Mouse (Mus musculus): ENCODE data around the gene Gm17509. TPM values are rescaled to one million over a fixed set of nuclear protein-coding genes. Genes with fewer than 3 reads are reported as not detected.
"Not testable (repeated sequence)": the region's sequence is repeated elsewhere in the genome, so short reads cannot be mapped to it uniquely, and the experiment has no call there.

The Gm17509 gene
- polyA plus RNA-seq, 1 experiment: not detected

DNA sequence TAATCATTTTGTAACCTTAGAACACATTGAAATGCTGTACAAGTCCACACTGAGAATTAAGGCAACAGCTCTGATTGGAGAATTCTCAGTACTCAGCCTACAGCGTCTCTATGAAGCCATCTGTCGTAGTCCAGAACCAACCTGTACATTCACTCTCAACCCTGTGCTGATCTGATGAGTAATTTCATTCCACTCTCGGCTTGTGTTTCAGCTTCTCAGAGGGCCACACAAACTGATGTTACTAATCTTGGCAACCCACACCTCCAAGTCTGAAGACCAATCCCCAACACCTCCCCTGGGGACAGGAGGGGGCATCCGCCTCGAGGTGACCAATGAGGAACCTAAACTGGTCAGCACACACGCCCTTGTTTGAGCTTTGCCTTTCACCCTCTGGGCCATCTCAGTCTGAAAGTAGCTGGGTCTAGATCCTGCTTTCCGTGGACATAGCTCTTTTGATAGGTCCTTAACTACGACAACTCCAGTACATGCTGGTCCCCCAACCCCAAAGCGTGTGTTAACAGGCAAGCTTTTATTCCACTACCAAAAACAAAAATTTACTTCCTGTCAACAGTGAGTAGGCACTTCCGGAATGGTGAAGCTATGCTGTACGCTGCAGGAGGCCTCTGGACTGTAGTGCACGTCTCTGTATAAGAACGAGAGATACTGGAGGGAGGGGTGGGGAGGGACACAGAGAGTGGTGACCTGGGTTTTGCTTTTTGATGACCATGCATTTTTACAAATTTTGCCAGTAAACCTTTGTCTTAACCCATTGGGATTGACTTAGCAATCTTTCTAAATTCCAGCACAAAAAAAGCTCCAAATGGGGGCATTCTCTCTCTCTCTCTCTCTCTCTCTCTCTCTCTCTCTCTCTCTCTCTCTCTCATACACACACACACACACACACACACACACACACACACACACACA lies 25.0 kb downstream of the Gm17509 start:
- no peak overlapping the region for H3K27ac ChIP-seq (ENCODE audit: insufficient read depth, low read depth, low read length)
- no peak for TF ChIP-seq POLR2A (IDR thresholded peaks at IDR 0.05; ENCODE audit: low read depth, low read length)
- no peak for TF ChIP-seq CTCF (IDR thresholded peaks at IDR 0.05; ENCODE audit: extremely low read depth, insufficient read length, insufficient replicate concordance, low read depth, low read length)
- H3K36me3 ChIP-seq (ENCODE audit: control insufficient read depth, insufficient read depth, low read length): no peaks in the 10 kb centered on the region
- no peak overlapping the region for H3K4me3 ChIP-seq (ENCODE audit: low read depth, low read length)
- 69% methylated on average over 13 of the region's 13 CpGs for WGBS
- no peaks in the 10 kb centered on the region; the same call in 1 of the 2 replicates for H3K4me1 ChIP-seq (ENCODE audit: control insufficient read depth, insufficient read depth, insufficient read length, low read length)
- no peaks in the 10 kb centered on the region for H3K27me3 ChIP-seq (ENCODE audit: control insufficient read depth, insufficient read depth, low read length)

DNA sequence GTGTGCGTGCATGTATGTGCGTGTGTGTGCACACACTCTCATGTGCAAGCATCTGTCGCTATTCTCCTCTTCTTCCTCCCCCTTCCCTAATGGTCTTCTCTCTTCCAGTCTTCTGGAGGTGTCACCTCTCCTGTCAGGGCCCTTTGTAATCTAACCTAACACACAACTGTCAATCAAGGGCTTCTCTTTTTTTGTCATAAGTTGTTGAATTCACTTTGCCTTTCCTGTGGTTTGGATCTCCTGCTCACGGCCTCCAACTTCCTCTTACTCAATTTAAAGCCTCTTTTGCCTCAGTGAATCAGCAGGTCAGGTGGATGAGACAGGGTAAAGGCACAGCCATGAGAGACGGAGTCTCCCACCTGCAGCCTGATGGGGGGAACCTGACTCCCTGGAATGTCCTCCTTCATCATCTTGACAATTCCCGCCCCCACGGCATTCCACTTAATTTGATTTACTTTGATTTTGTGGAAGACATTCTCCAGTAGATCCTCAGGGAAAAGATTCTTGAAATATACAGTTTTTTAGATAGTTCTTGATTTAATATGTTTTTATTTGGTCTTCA lies 27.4 kb downstream of the Gm17509 start:
- WGBS: 66% methylated on average over 7 of the region's 7 CpGs
- Histone ChIP-seq H3K4me3 (ENCODE audit: low read depth, low read length) (no peak overlapping the region), H3K36me3 (ENCODE audit: control insufficient read depth, insufficient read depth, low read length) (no peaks in the 10 kb centered on the region), H3K27me3 (ENCODE audit: control insufficient read depth, insufficient read depth, low read length) (no peaks in the 10 kb centered on the region), H3K27ac (ENCODE audit: insufficient read depth, low read depth, low read length) (no peak overlapping the region), H3K4me1 (ENCODE audit: control insufficient read depth, insufficient read depth, insufficient read length, low read length) (no peaks in the 10 kb centered on the region; the same call in 1 of the 2 replicates)
- no peak for TF ChIP-seq POLR2A (IDR thresholded peaks at IDR 0.05; ENCODE audit: low read depth, low read length)
- TF ChIP-seq CTCF (IDR thresholded peaks at IDR 0.05; ENCODE audit: extremely low read depth, insufficient read length, insufficient replicate concordance, low read depth, low read length): no peak

DNA sequence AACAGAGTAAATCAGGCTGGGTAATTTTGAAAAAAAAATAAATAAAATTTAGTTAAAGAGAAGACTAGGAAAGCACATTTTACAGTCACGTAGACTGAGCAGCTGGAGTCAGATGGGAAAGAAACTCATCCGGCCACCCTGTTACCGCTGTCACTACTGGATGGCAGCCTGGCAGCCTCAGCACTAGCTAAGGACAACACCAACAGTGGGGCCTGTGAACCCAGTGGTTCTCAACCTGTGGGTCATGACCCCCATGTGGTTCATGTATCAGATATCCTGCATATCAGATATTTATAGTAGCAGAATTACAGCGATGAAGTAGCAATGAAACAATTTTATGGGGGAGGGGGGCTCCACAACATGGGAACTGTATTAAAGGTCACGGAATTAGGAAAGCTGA lies 28.7 kb downstream of the Gm17509 start:
- no peak for TF ChIP-seq CTCF (IDR thresholded peaks at IDR 0.05; ENCODE audit: extremely low read depth, insufficient read length, insufficient replicate concordance, low read depth, low read length)
- TF ChIP-seq POLR2A (IDR thresholded peaks at IDR 0.05; ENCODE audit: low read depth, low read length): no peak
- H3K4me1 ChIP-seq (ENCODE audit: control insufficient read depth, insufficient read depth, insufficient read length, low read length): no peaks in the 10 kb centered on the region; the same call in 1 of the 2 replicates
- H3K27ac ChIP-seq (ENCODE audit: insufficient read depth, low read depth, low read length): no peak overlapping the region
- no peaks in the 10 kb centered on the region for H3K36me3 ChIP-seq (ENCODE audit: control insufficient read depth, insufficient read depth, low read length)
- H3K27me3 ChIP-seq (ENCODE audit: control insufficient read depth, insufficient read depth, low read length): no peaks in the 10 kb centered on the region
- no peak overlapping the region for H3K4me3 ChIP-seq (ENCODE audit: low read depth, low read length)
- WGBS: 85% methylated on average over 5 of the region's 5 CpGs

DNA sequence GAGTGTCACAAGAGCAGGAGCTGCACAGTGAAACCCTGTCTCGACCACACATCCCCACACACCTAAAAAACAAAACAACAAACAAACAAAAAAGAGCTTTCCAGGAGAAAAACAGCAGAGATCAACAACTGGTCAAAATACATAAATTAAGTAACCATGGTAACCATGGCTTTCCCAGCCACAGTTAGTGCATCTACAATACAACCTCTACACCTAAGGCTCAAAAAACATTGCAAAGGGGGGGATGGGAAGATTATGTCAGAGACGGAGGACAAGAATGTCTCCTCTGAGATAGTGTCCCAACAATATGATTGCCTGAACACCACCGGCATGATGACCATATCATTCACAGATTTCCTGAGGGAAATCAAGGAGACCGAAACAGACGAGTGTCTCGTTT lies 35.5 kb downstream of the Gm17509 start:
- Histone ChIP-seq H3K36me3 (ENCODE audit: control insufficient read depth, insufficient read depth, low read length) (no peaks in the 10 kb centered on the region), H3K4me1 (ENCODE audit: control insufficient read depth, insufficient read depth, insufficient read length, low read length) (no peaks in the 10 kb centered on the region), H3K27ac (ENCODE audit: insufficient read depth, low read depth, low read length) (no peak overlapping the region), H3K27me3 (ENCODE audit: control insufficient read depth, insufficient read depth, low read length) (no peaks in the 10 kb centered on the region), H3K4me3 (ENCODE audit: low read depth, low read length) (no peak overlapping the region)
- TF ChIP-seq CTCF (IDR thresholded peaks at IDR 0.05; ENCODE audit: extremely low read depth, insufficient read length, insufficient replicate concordance, low read depth, low read length) (no peak), POLR2A (IDR thresholded peaks at IDR 0.05; ENCODE audit: low read depth, low read length) (no peak)
- WGBS: 77% methylated on average over 6 of the region's 6 CpGs

DNA sequence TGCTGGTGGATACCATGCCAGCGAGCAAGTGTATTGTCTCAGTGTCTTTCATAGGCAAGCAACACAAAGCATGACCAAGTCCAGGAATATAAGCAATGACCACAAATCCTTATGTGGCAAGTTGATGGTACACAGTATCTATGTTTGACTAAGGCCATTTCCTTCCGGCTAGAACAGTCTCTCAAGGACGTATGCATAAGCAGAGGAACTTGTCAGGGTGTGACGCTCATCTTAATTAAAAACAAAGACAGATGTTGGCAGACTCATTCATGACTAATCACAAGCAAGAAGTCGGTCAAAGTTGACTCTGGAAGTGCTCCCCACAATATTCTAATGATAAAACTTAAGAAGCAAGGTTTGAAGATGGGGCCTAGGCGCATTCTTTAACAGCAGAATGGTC lies 37.6 kb downstream of the Gm17509 start:
- Histone ChIP-seq H3K27me3 (ENCODE audit: control insufficient read depth, insufficient read depth, low read length) (no peaks in the 10 kb centered on the region), H3K36me3 (ENCODE audit: control insufficient read depth, insufficient read depth, low read length) (no peaks in the 10 kb centered on the region), H3K4me3 (ENCODE audit: low read depth, low read length) (no peak overlapping the region), H3K4me1 (ENCODE audit: control insufficient read depth, insufficient read depth, insufficient read length, low read length) (no peaks in the 10 kb centered on the region), H3K27ac (ENCODE audit: insufficient read depth, low read depth, low read length) (no peak overlapping the region)
- no peak for TF ChIP-seq CTCF (IDR thresholded peaks at IDR 0.05; ENCODE audit: extremely low read depth, insufficient read length, insufficient replicate concordance, low read depth, low read length)
- WGBS: 61% methylated on average over 6 of the region's 6 CpGs

DNA sequence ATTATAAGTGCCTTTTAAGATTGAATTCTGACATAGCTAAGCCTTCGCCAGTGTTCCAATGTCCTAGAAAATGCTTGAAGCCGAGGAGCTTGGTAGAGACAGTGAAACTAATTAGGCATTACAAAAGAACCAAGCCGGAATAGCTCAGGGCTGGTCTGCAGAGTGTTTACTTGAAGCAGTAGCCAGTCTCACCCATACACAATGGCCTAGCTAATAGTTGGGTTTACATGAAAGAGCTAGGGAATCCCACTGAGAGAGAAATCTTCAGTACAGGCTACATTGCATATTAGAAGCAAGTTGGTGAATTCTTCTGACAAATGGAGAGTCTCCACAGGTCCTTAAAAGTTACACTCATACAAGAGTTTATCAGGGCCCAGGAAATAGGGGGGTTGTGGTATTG lies 40.0 kb downstream of the Gm17509 start:
- not testable (repeated sequence) for H3K4me3 ChIP-seq (ENCODE audit: low read depth, low read length); H3K4me1 ChIP-seq (ENCODE audit: control insufficient read depth, insufficient read depth, insufficient read length, low read length); H3K27ac ChIP-seq (ENCODE audit: insufficient read depth, low read depth, low read length); H3K36me3 ChIP-seq (ENCODE audit: control insufficient read depth, insufficient read depth, low read length); H3K27me3 ChIP-seq (ENCODE audit: control insufficient read depth, insufficient read depth, low read length)
- 77% methylated on average over 3 of the region's 3 CpGs for WGBS

Other genes with a start within 250 kb of the Gm17509 start
- 0.89 and 1.6 TPM in 2 replicates for gene Parp8, start 195.5 kb downstream of the Gm17509 start, polyA plus RNA-seq (2012; rRNA removed)
- 3.8 and 4.0 TPM in 2 replicates for gene Emb, start 12.5 kb downstream of the Gm17509 start, polyA plus RNA-seq (2012; rRNA removed)

All from small intestine, adult 2 months (tissue).